Mouse (Mus musculus) left cerebral cortex, postnatal 4 days (tissue): ENCODE results near the gene Catsperz. TPM values are rescaled to one million over a fixed set of nuclear protein-coding genes. Genes with fewer than 3 reads are reported as not detected.
"Not testable (repeated sequence)": the region's sequence is repeated elsewhere in the genome, so short reads cannot be mapped to it uniquely, and the experiment has no call there.

Experiments used
- DNase-seq: peaks from one replicate; pipeline ENCODE4 v3.0.0-alpha.2; 2022
- intact Hi-C: fragments of 180-260 bp; cut with DNase I; formaldehyde crosslinking; loops from one replicate; pipeline ENCODE4 v1.15.1; 2025
- total RNA-seq, 2 experiments: library from RNA; stranded (reverse); gene quantifications; 2 replicates each; pipeline ENCODE4 v1.2.3; 2021

Gene Catsperz
- total RNA-seq, 2 experiments from 2014 or later = 6.2 to 11.1 TPM

- intact Hi-C loops = loop anchor here (5.0 kb wide), 1 partner anchor 47 kb away; no protein-coding TSS in a partner anchor
- DNase-seq = peak; percentile 93
Measured at GRCm38 (mm10) chr19:6909507-6910289, 15.5 kb downstream of the Catsperz start, which contains the start of the genes Trmt112 and Prdx5. Gene Trmt112 (plus strand): TSS chr19:6909698. Gene Prdx5 (minus strand): TSS chr19:6910106.

- intact Hi-C loops = loop anchor here (5.0 kb wide), 1 partner anchor 47 kb away; no protein-coding TSS in a partner anchor
- DNase-seq = no peak
Measured at GRCm38 (mm10) chr19:6909021-6909420, 16.2 kb downstream of the Catsperz start.

DNA sequence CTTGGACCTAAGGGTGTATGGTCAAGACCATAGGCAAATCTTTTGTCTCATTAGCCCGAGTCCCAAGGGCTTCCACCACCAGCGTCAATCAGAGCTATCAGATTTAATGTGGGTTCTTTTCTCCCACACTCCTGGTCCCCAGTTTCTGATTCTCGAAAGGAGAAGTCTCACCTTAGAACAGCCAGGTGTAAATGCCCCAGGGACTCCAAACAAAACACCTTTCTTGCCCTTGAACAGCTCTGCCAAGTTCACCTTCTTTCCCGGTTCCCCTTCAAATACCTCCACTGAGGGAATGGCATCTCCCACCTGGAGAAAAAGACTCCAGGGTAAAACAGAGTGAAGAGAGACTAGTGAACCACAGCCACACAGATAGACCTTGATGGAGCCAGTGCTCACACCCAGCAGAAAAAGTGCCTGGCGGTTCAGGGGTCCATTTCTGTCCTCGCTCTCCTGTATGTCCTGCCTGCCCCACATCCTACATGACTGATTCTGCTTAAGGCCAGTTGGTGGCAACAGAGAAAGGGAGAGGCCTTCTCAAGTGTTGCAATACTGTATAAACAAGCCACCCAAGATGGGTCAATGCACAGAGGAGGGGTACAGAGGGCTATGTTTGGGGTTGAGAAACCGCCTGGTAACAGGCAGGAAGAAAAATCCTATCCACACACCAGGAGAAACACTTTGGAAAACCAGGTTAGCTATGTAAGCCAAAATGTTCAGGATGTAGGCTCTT is 17.2 kb downstream of the Catsperz start:
- no peak for DNase-seq
- intact Hi-C loops = loop anchor here (5.0 kb wide), 1 partner anchor 46 kb away; no protein-coding TSS in a partner anchor

DNA sequence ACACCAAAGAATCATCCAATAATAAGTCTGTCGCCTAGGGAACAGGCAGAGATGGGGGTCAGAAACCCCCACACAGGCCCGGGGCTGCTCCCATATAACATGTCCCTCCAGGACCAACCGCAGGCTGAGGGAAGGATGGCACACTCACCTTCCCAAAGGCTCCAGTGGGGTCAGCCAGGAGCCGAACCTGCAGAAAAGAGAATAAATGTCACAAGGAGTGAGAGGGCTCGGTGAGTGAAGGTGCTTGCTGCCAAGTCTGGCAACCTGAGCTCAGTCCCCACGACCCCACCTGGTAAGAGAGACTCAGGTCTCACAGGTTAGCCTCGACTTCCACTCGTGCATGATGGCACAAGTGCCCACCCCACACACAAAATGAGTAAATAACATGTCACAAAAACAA is 18.1 kb downstream of the Catsperz start:
- intact Hi-C loops = loop anchor here (5.0 kb wide), 1 partner anchor 45 kb away; no protein-coding TSS in a partner anchor
- DNase-seq = no peak

DNA sequence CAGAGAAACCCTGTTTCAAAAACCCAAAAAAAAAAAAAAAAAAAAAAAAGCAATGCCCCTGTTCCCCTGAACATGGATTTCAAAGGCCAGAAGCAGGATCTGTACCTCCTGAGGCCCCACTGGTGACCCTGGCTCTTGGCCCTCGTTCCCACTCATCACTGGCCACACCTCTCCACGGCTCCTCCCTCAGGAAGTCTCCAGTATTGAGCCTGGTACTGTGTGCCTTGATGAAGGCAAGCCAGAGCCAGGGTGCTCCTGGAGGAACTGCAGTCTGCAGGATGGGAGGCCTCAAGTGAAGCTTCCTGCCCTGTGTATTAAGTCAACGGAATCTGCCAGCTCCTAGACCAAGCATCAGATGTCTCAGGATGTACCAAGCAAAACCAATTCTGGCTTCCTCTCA is 19.0 kb downstream of the Catsperz start:
- DNase-seq = no peak
- intact Hi-C loops = loop anchor here (5.0 kb wide), 1 partner anchor 44 kb away; no protein-coding TSS in a partner anchor

- no peak for DNase-seq
- intact Hi-C loops = loop anchor here (5.0 kb wide), 1 partner anchor 43 kb away; no protein-coding TSS in a partner anchor
Measured at GRCm38 (mm10) chr19:6905498-6906159, 19.6 kb downstream of the Catsperz start.

- intact Hi-C loops = loop anchor here (5.0 kb wide), 1 partner anchor 43 kb away; no protein-coding TSS in a partner anchor
- no peak for DNase-seq
Measured at GRCm38 (mm10) chr19:6904846-6905245, 20.3 kb downstream of the Catsperz start.

DNA sequence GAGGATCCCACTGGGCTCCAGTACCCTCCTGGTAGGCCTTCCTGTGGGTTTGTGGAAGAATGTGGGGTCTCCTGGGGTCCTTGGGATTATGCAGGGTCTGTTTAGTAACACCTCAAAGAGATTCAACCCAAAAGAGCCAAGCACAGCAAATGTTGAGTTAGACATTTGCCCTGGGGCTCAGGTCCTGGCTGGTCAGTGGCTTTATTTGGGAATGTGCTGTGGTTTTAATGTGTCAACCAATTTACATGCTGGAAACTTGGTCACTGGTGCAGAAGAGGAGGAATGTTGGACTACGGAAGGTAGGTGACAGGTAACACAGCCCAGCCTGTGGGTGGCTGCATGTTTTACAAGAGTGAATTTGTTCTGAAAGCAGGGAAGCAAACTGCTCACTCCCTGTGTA is 22.1 kb downstream of the Catsperz start:
- intact Hi-C loops = no loop called here

GRCm38 (mm10) chr19:6899641-6900040 is 25.5 kb downstream of the Catsperz start:
- DNase-seq = no peak
- intact Hi-C loops = no loop called here

More for the DNA sequence above, 22.1 kb downstream of the Catsperz start:
- DNase-seq = no peak

DNA sequence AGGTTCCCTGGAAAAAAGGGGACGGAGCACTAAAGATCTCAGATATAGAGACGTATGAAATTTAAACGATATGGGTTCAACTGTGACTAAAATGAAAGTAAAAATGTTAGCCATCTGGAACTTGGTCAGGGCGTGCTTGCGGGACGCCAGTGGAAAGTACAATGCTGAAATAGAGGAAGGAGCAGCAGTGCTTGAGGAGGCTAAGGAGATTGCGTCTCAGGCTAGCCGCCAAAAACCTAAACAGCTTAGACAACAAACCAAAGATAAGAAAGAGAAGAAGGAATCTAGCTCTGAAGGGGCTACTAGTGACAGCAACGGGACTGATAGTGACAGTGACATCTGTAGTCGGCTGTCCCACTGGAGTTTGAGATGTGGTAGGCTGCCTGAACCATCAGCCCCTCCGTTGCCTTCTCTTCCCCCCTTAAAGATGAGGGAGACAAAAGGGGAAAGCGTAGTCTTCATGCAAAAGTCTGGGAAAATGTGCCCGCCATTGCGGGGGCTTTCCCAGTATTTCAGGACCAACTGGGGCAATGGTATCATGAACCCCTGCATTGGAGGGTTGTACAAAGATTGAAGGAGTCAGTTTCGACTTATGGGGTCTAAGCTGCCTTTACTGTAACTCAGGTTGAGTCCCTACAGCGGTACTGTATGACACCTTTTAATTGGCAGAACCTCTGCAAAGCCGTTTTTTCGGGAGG is 29.4 kb downstream of the Catsperz start:
- DNase-seq, intact Hi-C loops: not testable (repeated sequence)

DNA sequence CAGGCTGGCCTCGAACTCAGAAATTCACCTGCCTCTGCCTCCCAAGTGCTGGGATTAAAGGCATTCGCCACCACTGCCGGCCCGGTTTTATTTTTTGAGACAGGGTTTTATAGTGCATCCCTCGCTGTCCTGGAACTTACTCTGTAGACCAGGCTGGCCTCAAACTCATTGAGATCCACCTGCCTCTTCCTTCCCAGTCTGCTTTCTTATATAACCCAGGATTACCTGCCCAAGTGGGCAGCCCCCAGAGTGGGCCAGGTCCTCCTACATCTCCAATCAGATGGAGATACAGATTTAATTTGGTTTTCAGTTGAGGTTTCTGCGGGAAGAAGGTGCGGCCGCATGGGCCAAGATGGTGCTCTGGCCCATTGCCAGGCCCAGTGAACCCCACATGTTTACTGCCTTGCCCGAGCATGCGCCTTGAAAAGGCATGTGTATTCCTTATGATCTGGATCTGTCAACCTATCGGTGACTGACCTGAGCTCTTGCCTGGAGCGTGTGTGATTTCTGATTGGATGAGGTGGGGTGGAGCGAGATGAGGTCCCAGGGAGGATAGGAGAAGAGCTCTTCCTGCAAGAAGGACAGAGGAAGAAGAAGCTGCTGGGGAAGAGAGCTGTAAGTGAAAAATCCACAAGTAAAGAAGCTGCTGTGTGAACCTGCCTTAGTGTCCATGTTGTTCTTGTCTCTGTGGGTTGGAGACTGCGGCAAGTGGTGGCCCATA is 31.3 kb downstream of the Catsperz start:
- DNase-seq = no peak
- intact Hi-C loops = no loop called here

DNA sequence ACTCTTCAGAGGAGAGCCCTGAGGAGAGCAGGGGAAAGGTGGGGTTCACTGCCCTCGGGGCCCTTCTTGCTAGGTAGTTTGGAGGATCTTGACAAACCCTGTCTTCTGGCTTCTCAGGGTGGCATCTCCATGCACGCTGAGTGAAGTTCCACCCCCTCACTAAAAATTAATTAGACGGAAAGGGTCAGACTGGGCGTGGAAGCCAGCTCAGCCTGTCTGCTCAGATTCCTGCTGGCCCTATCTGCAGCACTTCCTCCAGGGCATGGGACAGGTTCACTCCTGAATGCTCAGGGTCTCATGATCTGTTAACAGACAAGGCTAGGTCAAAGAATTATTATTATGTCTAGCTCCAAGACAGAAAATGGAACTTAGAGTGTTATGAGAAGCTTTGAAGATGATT is 32.7 kb downstream of the Catsperz start:
- DNase-seq = no peak
- intact Hi-C loops = no loop called here

- intact Hi-C loops = no loop called here
- DNase-seq = no peak
Measured at GRCm38 (mm10) chr19:6877965-6878364, 47.2 kb downstream of the Catsperz start.

DNA sequence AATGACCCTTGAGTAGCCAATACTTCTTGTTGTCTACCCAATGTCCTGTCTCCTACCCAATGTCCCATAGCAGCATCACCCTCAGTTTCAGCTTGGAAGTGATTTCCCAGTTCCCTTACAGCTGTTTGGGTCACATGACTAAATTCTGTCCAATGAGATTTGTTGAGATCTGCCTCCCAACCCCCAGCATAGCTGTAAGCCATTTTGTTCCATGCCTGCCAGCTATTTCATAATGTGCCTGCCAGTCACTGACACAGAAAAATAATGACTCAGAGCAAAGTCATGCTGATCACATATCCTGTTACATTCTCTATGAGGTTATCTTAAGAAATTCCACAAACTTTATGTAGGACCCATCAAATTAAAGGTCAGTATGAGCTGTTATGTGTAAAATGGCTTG is 48.4 kb downstream of the Catsperz start:
- intact Hi-C loops = no loop called here
- DNase-seq = no peak

- intact Hi-C loops = no loop called here
- DNase-seq = no peak
Measured at GRCm38 (mm10) chr19:6875834-6876233, 49.3 kb downstream of the Catsperz start.

DNA sequence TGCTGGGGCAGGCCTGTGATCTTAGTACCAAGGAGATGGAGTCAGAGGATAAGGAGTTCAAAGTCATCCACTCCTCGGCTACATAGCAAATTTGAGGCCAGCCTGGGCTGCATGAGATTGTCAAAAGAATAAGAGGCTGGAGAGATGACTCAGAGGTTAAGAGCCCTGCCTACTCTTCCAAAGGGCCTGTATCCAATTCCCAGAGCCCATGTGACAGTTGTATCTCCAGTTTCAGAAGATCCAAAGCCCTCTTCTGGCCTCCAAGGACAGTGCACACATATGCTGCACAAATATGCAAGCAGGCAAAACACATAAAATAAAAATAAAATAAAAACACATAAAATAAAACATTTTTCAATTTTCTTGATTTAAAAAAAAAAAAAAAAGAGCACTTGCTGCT is 50.9 kb downstream of the Catsperz start:
- DNase-seq = no peak
- intact Hi-C loops = no loop called here

DNA sequence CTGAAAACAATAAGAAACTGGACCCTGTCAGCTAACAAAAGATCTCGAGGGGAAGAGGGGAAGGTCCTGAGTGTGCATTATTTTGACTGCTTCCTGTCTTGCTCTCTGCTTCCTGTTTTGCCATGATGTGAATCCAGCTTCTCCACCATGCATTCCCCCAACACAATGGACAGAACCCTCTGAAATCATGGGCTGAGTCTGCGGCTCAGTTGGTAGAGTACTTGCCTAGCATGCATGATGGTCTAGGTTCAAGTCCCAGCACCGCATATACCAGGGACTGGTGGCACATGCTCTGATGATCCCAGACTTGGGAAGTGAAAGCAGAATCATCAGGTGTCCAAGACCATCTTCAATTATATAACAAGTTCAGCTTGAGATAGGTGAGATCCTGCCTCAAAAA is 52.5 kb downstream of the Catsperz start:
- intact Hi-C loops = no loop called here
- DNase-seq = no peak
